Mouse (Mus musculus): Measurements from ENCODE around the gene Mief1. TPM values are rescaled to one million over a fixed set of nuclear protein-coding genes. Genes with fewer than 3 reads are reported as not detected.

The Mief1 gene
- polyA plus RNA-seq, 1 experiment from 2014 or later, result 25.5 TPM

Other genes starting within 250 kb of the Mief1 start
- gene Pdgfb, start 219.0 kb upstream of the Mief1 start, polyA plus RNA-seq (2015; fragmentation: Nextera tagmentation; extraction: Ambion mirVana), result 2.2 and 2.6 TPM in 2 replicates
- 27.3 and 30.7 TPM in 2 replicates for gene Syngr1, start 142.7 kb upstream of the Mief1 start, polyA plus RNA-seq (2015; fragmentation: Nextera tagmentation; extraction: Ambion mirVana)
- gene Rpl3, start 142.2 kb upstream of the Mief1 start, polyA plus RNA-seq (2015; fragmentation: Nextera tagmentation; extraction: Ambion mirVana), result 603 and 677 TPM in 2 replicates
- 29.4 and 31.1 TPM in 2 replicates for gene Tab1, start 100.9 kb upstream of the Mief1 start, polyA plus RNA-seq (2015; fragmentation: Nextera tagmentation; extraction: Ambion mirVana)
- gene Mgat3, start 60.3 kb upstream of the Mief1 start, polyA plus RNA-seq (2015; fragmentation: Nextera tagmentation; extraction: Ambion mirVana), result 1.2 and 1.3 TPM in 2 replicates
- not detected in 2 replicates for gene AC140267.1, start 1.8 kb downstream of the Mief1 start, polyA plus RNA-seq (2015; fragmentation: Nextera tagmentation; extraction: Ambion mirVana)
- gene Atf4, start 21.2 kb downstream of the Mief1 start, polyA plus RNA-seq (2015; fragmentation: Nextera tagmentation; extraction: Ambion mirVana), result 74.9 and 83.4 TPM in 2 replicates
- 39.0 and 39.7 TPM in 2 replicates for gene Rps19bp1, start 30.3 kb downstream of the Mief1 start, polyA plus RNA-seq (2015; fragmentation: Nextera tagmentation; extraction: Ambion mirVana)
- gene Cacna1i, start 53.2 kb downstream of the Mief1 start, polyA plus RNA-seq (2015; fragmentation: Nextera tagmentation; extraction: Ambion mirVana), result not detected in 2 replicates

All from heart, embryonic 13.5 days (tissue).